In genomic region chr17:29381472-29381871, GRCm38 (mm10) we compare ENCODE assay signal across 8 mouse cellular contexts. TPM values are rescaled to one million over a fixed set of nuclear protein-coding genes. Genes with fewer than 3 reads are reported as not detected.
DNase-seq lines count a peak whose midpoint lies in the region; ATAC-seq and TF ChIP-seq lines count a peak whose summit lies in the region.

No protein-coding gene starts in this region.

- H3K36me3 ChIP-seq in heart, embryonic 10.5 days, result no peaks in the 10 kb centered on the region
- H3K36me3 ChIP-seq in lung, embryonic 15.5 days, result no peaks in the 10 kb centered on the region
- H3K36me3 ChIP-seq in small intestine, adult 2 months (ENCODE audit: control insufficient read depth, insufficient read depth, low read length), result no peaks in the 10 kb centered on the region

- H3K9me3 ChIP-seq in heart, embryonic 10.5 days, result no peaks in the 10 kb centered on the region
- H3K9me3 ChIP-seq in lung, embryonic 15.5 days, result no peaks in the 10 kb centered on the region

- no peak for TF ChIP-seq POLR2A in small intestine, adult 2 months (IDR thresholded peaks at IDR 0.05; ENCODE audit: low read depth, low read length)

- H3K4me3 ChIP-seq in heart, embryonic 10.5 days, result no peak overlapping the region
- H3K4me3 ChIP-seq in lung, embryonic 15.5 days, result no peak overlapping the region
- no peak overlapping the region for H3K4me3 ChIP-seq in small intestine, adult 2 months (ENCODE audit: low read depth, low read length)

- no peak overlapping the region for H3K27ac ChIP-seq in heart, embryonic 10.5 days
- no peak overlapping the region for H3K27ac ChIP-seq in lung, embryonic 15.5 days
- no peak overlapping the region for H3K27ac ChIP-seq in small intestine, adult 2 months (ENCODE audit: insufficient read depth, low read depth, low read length)

- H3K4me2 ChIP-seq in lung, embryonic 15.5 days, result no peak overlapping the region

- H3K4me1 ChIP-seq in heart, embryonic 10.5 days, result peaks cover 17% of the 10 kb centered on the region
- no peaks in the 10 kb centered on the region for H3K4me1 ChIP-seq in lung, embryonic 15.5 days
- H3K4me1 ChIP-seq in small intestine, adult 2 months (ENCODE audit: control insufficient read depth, insufficient read depth, insufficient read length, low read length), result peaks cover 18% of the 10 kb centered on the region

- ATAC-seq in lung, embryonic 15.5 days (ENCODE audit: borderline replicate concordance, extremely low read depth, low FRiP score, low TSS enrichment), result peak; percentile 66; the same call in 1 of the 2 replicates

- 23% methylated on average over 7 of the region's 7 CpGs for WGBS in heart, embryonic 10.5 days
- 19% methylated on average over 7 of the region's 7 CpGs for WGBS in lung, embryonic 15.5 days
- WGBS in small intestine, adult 2 months, result 4% methylated on average over 7 of the region's 7 CpGs

- DNase-seq in layer of hippocampus, adult 11-12 months (ENCODE audit: low spot score), result peak; percentile 56
- no peak for DNase-seq in layer of hippocampus, adult 9-10 months (ENCODE audit: low spot score)
- peak; percentile 84 to 94 for DNase-seq in adrenal gland, adult (ENCODE audit: inconsistent age in 2 of 2, low spot score in 1 of 2)
- peak; percentile 89 for DNase-seq in embryo, embryonic 11 days
- peak; percentile 92 for DNase-seq in heart, embryonic 10.5 days (ENCODE audit: low spot score)
- DNase-seq in kidney, postnatal 10 days, result peak; percentile 86

- no peaks in the 10 kb centered on the region for H3K27me3 ChIP-seq in heart, embryonic 10.5 days (ENCODE audit: insufficient read depth, poor library complexity, severe bottlenecking)
- H3K27me3 ChIP-seq in lung, embryonic 15.5 days, result no peaks in the 10 kb centered on the region
- no peaks in the 10 kb centered on the region for H3K27me3 ChIP-seq in small intestine, adult 2 months (ENCODE audit: control insufficient read depth, insufficient read depth, low read length)

- peak; percentile 98; the same call in 1 of the 2 replicates for TF ChIP-seq CTCF in small intestine, adult 2 months (IDR thresholded peaks at IDR 0.05; ENCODE audit: extremely low read depth, insufficient read length, insufficient replicate concordance, low read depth, low read length)

- H3K9ac ChIP-seq in lung, embryonic 15.5 days, result no peak overlapping the region

RNA-seq across cellular contexts. Expression of gene Fgd2, which starts 20.8 kb away (rescaled TPM):
- 2.2 and 3.8 TPM in 2 replicates for polyA plus RNA-seq in heart, embryonic 10.5 days (2016; fragmentation: Nextera tagmentation; extraction: Ambion mirVana)
- 19.1 and 21.7 TPM in 2 replicates for polyA plus RNA-seq in lung, embryonic 15.5 days (2015; fragmentation: Nextera tagmentation; extraction: Ambion mirVana)
- polyA plus RNA-seq in small intestine, adult 2 months (2012; rRNA removed), result 14.0 and 16.3 TPM in 2 replicates

RNA-seq across cellular contexts. Expression of gene Mtch1, which starts 33.7 kb away (rescaled TPM):
- polyA plus RNA-seq in heart, embryonic 10.5 days (2016; fragmentation: Nextera tagmentation; extraction: Ambion mirVana), result 281 and 310 TPM in 2 replicates
- 341 and 343 TPM in 2 replicates for polyA plus RNA-seq in lung, embryonic 15.5 days (2015; fragmentation: Nextera tagmentation; extraction: Ambion mirVana)
- 153 and 260 TPM in 2 replicates for polyA plus RNA-seq in small intestine, adult 2 months (2012; rRNA removed)
